ENCODE assay signal across 11 mouse cellular contexts in genomic region chr12:9915726-9916140, GRCm38 (mm10).
A peak's percentile ranks its signal among the peaks of the same experiment; 100 is the strongest.
DNase-seq lines count a peak whose midpoint lies in the region; ATAC-seq lines count a peak whose summit lies in the region.
"Had no signal": no experiment of that assay in that cellular context is flagged by ENCODE, and none has a peak within 500 bp of the region (broad histone marks: within the 10 kb centered on the region; RNA-seq: fewer than 3 reads in every experiment).

No protein-coding gene starts in this region.

- no peaks in the 10 kb centered on the region for H3K36me3 ChIP-seq in forebrain, embryonic 16.5 days (ENCODE audit: control insufficient read depth, insufficient read depth)
- no peaks in the 10 kb centered on the region for H3K36me3 ChIP-seq in forebrain, embryonic 11.5 days (ENCODE audit: control insufficient read depth, insufficient read depth, low read length)
- H3K36me3 ChIP-seq in stomach, embryonic 16.5 days (ENCODE audit: control insufficient read depth, insufficient read depth, low read length): no peaks in the 10 kb centered on the region
- no peaks in the 10 kb centered on the region for H3K36me3 ChIP-seq in hindbrain, embryonic 10.5 days
- H3K36me3 ChIP-seq: embryonic facial prominence, embryonic 12.5 days; hindbrain, embryonic 13.5 days had no signal

- WGBS in forebrain, embryonic 16.5 days: 63% methylated on average over 7 of the region's 7 CpGs
- WGBS in forebrain, embryonic 11.5 days: 85% methylated on average over 7 of the region's 7 CpGs
- 42% methylated on average over 7 of the region's 7 CpGs for WGBS in stomach, embryonic 16.5 days
- 82% methylated on average over 7 of the region's 7 CpGs for WGBS in hindbrain, embryonic 10.5 days

- ATAC-seq in forebrain, embryonic 16.5 days: peak; percentile 63
- ATAC-seq in forebrain, embryonic 11.5 days (replicated peaks; ENCODE audit: low FRiP score): no peak
- ATAC-seq in stomach, embryonic 16.5 days (ENCODE audit: insufficient read depth, low FRiP score): peak; percentile 76

- no peaks in the 10 kb centered on the region for H3K27me3 ChIP-seq in forebrain, embryonic 16.5 days (replicated peaks; ENCODE audit: control insufficient read depth, insufficient read depth, low read length)
- H3K27me3 ChIP-seq in forebrain, embryonic 11.5 days (ENCODE audit: control insufficient read depth, insufficient read depth, low read length): no peaks in the 10 kb centered on the region
- H3K27me3 ChIP-seq in stomach, embryonic 16.5 days (ENCODE audit: control insufficient read depth, insufficient read depth, low read length): no peaks in the 10 kb centered on the region
- no peaks in the 10 kb centered on the region for H3K27me3 ChIP-seq in hindbrain, embryonic 10.5 days (ENCODE audit: insufficient read depth, poor library complexity, severe bottlenecking)
- H3K27me3 ChIP-seq: embryonic facial prominence, embryonic 12.5 days; hindbrain, embryonic 13.5 days had no signal

- H3K9me3 ChIP-seq in forebrain, embryonic 16.5 days (ENCODE audit: control insufficient read depth, low read length): no peaks in the 10 kb centered on the region
- H3K9me3 ChIP-seq in forebrain, embryonic 11.5 days (ENCODE audit: control insufficient read depth, low read length): no peaks in the 10 kb centered on the region
- no peaks in the 10 kb centered on the region for H3K9me3 ChIP-seq in stomach, embryonic 16.5 days (replicated peaks; ENCODE audit: control insufficient read depth, low read length)
- H3K9me3 ChIP-seq in hindbrain, embryonic 10.5 days: peaks cover 7% of the 10 kb centered on the region
- H3K9me3 ChIP-seq: embryonic facial prominence, embryonic 12.5 days; hindbrain, embryonic 13.5 days had no signal

- no peak overlapping the region for H3K4me3 ChIP-seq in forebrain, embryonic 16.5 days (replicated peaks; ENCODE audit: low read length)
- no peak overlapping the region for H3K4me3 ChIP-seq in forebrain, embryonic 11.5 days (ENCODE audit: low read depth, low read length)
- H3K4me3 ChIP-seq in stomach, embryonic 16.5 days (replicated peaks; ENCODE audit: low read length): no peak overlapping the region
- H3K4me3 ChIP-seq in hindbrain, embryonic 10.5 days: no peak overlapping the region
- H3K4me3 ChIP-seq: embryonic facial prominence, embryonic 12.5 days; hindbrain, embryonic 13.5 days had no signal

- H3K27ac ChIP-seq in forebrain, embryonic 16.5 days (ENCODE audit: low read length): no peak overlapping the region
- no peak overlapping the region for H3K27ac ChIP-seq in forebrain, embryonic 11.5 days (ENCODE audit: low read depth, low read length)
- H3K27ac ChIP-seq in stomach, embryonic 16.5 days (ENCODE audit: low read length): peak overlapping the region; percentile 54; the same call in 1 of the 2 replicates
- no peak overlapping the region for H3K27ac ChIP-seq in hindbrain, embryonic 10.5 days
- H3K27ac ChIP-seq: embryonic facial prominence, embryonic 12.5 days; hindbrain, embryonic 13.5 days; liver, embryonic 14.5 days had no signal

- no peak overlapping the region for H3K9ac ChIP-seq in forebrain, embryonic 16.5 days (replicated peaks; ENCODE audit: low read depth, low read length)
- H3K9ac ChIP-seq in forebrain, embryonic 11.5 days (ENCODE audit: low read length): no peak overlapping the region
- H3K9ac ChIP-seq in stomach, embryonic 16.5 days (ENCODE audit: low read length): no peak overlapping the region
- H3K9ac ChIP-seq: embryonic facial prominence, embryonic 12.5 days; hindbrain, embryonic 13.5 days; liver, embryonic 14.5 days had no signal

- H3K4me2 ChIP-seq in forebrain, embryonic 16.5 days (ENCODE audit: low read length): no peak overlapping the region
- no peak overlapping the region for H3K4me2 ChIP-seq in forebrain, embryonic 11.5 days (ENCODE audit: low read depth, low read length, severe bottlenecking)
- no peak overlapping the region for H3K4me2 ChIP-seq in stomach, embryonic 16.5 days (ENCODE audit: low read depth, low read length)
- H3K4me2 ChIP-seq: embryonic facial prominence, embryonic 12.5 days; hindbrain, embryonic 13.5 days had no signal

- DNase-seq in forebrain, embryonic 11.5 days (ENCODE audit: low spot score): no peak
- peak; percentile 31 to 38 for DNase-seq in right cerebral cortex, postnatal 10 days (ENCODE audit: low spot score in 2 of 2)
- no peak for DNase-seq in right cerebral cortex, postnatal 25 days
- peak; percentile 58 to 63 for DNase-seq in lung, adult 18-20 months
- DNase-seq in hindbrain, embryonic 10.5 days (ENCODE audit: low spot score): no peak
- no peak for DNase-seq in spleen, postnatal 14 days (ENCODE audit: low spot score in 2 of 2)

- 0 out of 2 replicates have a peak, but pooled peaks cover 3% of the 10 kb centered on the region for H3K4me1 ChIP-seq in forebrain, embryonic 16.5 days (replicated peaks; ENCODE audit: control insufficient read depth, insufficient read depth, low read length)
- no peaks in the 10 kb centered on the region for H3K4me1 ChIP-seq in forebrain, embryonic 11.5 days (replicated peaks; ENCODE audit: control insufficient read depth, insufficient read depth, low read length)
- H3K4me1 ChIP-seq in stomach, embryonic 16.5 days (ENCODE audit: control insufficient read depth, insufficient read depth, low read length): peaks cover 2% of the 10 kb centered on the region; the same call in 1 of the 2 replicates
- H3K4me1 ChIP-seq in hindbrain, embryonic 10.5 days (replicated peaks): no peaks in the 10 kb centered on the region
- H3K4me1 ChIP-seq: embryonic facial prominence, embryonic 12.5 days; hindbrain, embryonic 13.5 days had no signal

Comparison
In these comparisons a context has a peak if more than half of its experiments do, and no peak if none do; other contexts are left out.
1. DNase-seq: peak in right cerebral cortex, postnatal 10 days (2 of 2) and lung, adult 18-20 months (2 of 2); none in forebrain, embryonic 11.5 days (single experiment), right cerebral cortex, postnatal 25 days (single experiment), hindbrain, embryonic 10.5 days (single experiment) and spleen, postnatal 14 days (0 of 2).